Mouse (Mus musculus) lung, postnatal 25 days (tissue): ENCODE measurements around the gene Fbxo36.

ENCODE experiments used
- DNase-seq: peaks from one replicate; pipeline ENCODE4 v3.0.0; 2022; ENCODE audit warnings: low spot score

Gene Fbxo36

DNA sequence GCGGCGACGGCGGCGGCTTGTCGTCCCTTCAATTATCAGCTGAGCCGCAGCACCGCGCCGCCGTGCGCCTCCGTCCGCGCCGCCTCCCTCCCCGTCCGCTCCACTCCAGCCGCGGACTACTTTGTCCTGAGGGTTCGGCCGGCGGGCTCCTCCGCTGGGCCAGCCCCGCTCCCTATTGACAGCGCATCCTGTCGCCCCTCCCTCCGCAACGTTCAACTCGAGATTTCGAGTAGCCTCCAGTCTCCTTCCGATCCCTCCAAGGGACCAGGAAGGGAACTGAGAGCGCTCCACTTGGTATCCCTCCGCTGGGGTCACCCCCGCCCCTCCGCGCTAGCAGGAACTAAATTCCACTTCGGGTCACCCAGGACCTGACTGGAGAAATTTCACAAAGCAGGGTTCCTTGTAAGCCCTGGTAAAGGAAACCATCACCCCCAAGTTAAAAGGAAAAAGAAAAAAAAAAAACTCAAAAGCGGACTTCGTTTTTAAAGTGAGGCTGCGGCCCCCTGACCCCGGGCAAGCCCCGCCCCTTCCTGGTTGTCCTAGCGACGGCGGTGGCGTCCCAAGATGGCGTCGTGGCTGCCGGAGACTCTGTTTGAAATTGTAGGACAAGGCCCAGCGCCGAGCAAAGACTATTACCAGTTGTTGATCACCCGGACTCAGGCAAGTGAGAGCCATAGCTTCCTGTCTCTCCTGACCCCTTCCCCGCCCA is at the start of gene Fbxo36:
TSS of gene Fbxo36 (plus strand) at position 533 of the 709 bp plus-strand sequence.
- peak; percentile 94 for DNase-seq

DNA sequence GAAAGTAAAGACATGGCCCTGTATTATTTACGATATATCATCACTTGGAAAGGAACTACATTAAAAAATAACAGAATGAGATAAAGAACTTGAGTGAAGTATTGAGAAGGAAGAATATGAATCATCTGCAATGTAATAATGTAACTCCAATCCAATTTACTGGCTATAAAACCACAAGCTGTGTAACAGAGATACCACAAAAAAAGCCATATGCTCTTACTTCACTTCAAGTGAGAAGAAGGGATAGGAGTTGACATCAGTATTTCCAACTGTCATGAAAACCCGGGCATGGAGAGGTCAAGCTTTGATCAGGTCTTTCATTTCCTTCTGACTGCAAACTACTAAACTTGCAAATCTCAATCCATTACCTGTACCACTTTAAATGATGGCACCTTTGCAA is 48.2 kb upstream of the Fbxo36 start:
- DNase-seq = no peak

GRCm38 (mm10) chr1:84795335-84795734 is 44.3 kb upstream of the Fbxo36 start:
- DNase-seq = no peak

DNA sequence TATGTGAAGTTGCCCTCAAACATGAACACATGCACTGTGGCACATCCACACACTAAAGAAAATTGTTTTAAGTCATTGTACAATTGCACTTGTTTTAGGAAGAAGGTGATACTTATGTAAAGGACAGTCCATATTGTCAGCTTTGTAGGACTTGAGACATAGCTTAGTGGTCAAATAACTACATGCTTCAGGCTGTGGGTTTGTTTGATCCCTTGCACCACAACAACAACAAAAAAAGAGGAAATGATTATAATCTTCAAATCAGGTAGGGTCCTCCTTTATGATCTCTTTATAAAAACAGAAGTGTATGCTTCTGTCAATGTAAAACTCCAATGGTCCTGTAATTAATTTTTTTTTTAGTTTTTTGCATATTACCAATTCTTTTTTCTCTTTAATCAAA is 40.5 kb upstream of the Fbxo36 start:
- no peak for DNase-seq

DNA sequence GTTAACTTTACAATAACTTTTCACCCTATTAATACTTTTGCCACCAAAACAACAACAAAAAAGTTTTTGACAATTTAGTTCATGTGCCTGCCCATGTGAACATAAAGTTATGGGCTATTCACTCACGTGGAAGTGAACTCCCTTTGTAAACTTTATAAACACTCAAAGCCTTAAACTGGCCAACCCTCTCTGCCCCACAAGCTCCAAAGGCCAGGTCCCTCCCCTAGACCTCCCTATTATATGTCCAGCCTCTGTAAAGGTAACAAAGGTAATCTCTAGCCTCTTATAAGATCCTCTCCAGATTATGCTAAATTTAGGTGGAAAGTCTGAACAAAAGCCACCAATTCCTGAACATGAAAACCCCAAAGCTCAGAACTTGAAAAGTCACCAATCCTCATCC is 35.9 kb upstream of the Fbxo36 start:
- DNase-seq = no peak

GRCm38 (mm10) chr1:84817596-84817995 is 22.0 kb upstream of the Fbxo36 start:
- no peak for DNase-seq

DNA sequence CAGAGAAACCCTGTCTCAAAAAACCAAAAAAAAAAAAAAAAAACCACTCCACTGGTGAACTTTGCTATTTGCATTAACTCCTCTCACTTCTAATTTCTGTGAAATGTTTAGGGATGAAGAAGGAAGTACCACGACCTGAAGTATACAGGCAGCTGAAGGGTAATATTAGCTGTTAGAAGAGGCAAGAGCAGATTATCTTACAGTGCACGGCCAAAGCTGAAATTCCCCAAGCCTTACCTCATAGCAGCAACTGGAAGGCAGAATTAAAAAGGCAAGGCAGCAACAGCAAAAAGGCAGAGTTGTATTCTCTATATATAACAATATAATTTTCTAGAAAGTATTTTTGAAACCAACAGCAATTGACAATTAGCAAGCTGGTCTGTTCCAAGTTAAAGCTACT is 14.6 kb upstream of the Fbxo36 start:
- no peak for DNase-seq

- DNase-seq = no peak
Observed at GRCm38 (mm10) chr1:84837523-84838145, 2.0 kb upstream of the Fbxo36 start.

DNA sequence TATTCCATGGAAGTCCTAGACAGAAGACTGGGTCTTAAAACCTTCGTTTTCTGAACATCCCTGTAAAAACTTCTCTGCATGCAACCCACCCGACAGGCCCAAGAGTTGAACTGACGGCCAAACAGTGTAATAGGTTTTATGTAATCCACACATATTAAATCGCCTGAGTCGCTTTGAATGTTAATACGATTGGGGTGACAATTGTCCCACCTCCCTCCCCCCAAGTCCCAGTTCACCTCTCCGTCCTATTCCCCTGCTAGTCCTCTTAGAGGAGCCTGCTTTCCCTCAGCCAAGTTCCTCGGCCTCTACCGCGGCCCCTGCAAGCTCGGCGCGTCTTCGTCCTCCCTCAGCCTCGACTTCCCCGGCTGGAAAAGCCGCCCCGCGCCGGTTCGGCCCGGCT is 1.5 kb upstream of the Fbxo36 start:
- DNase-seq = no peak

DNA sequence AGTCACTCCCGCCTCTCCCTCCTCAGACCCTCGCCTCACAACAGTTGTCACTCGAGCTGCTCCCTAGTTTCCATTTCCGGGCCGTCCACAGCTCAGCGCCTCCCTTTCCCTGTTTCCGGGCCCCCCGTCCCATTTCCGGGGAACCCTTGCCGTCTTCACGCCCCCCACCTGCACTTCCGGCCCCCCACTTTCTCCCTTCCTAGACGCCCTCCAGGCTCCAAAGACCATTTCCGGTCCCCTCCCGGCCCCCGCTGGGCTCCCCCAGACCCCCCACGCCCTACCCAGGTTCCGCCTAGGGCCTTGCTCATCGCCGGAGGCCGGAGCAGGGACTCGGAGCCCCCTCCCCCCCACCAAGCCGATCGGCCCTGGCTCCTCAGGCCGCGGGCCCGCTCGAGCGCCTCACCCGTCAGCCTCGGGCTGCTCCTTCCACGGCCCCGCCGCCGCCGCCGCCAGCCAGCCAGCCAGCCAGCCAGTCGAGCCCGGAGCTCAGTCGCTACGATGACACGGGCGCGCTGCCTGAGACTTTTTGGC is 955 bp upstream of the Fbxo36 start:
- peak; percentile 62 for DNase-seq

- DNase-seq = no peak
Observed at GRCm38 (mm10) chr1:84840018-84840664, 500 bp downstream of the Fbxo36 start, which contains the start of gene Trip12. Gene Trip12 (minus strand): TSS chr1:84840516.

DNA sequence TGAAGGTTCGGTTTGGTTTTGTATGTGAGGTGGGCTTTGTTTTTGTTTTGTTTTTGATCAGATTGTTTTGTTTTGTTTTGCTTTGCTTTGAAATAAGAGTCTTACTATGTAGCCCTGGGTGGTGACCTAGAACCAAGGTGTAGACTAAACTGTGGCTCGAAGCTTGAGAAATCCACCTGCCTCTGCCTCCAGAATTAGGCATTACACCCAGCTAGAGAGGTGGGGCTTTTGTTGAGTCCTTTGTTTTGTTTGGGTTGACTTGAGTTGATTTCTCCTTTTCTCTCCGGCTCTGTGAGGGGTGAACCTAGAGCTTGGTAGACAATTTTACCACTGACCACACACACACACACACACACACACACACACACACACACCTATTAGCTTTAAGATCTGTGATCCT is 1.4 kb downstream of the Fbxo36 start:
- DNase-seq = no peak

DNA sequence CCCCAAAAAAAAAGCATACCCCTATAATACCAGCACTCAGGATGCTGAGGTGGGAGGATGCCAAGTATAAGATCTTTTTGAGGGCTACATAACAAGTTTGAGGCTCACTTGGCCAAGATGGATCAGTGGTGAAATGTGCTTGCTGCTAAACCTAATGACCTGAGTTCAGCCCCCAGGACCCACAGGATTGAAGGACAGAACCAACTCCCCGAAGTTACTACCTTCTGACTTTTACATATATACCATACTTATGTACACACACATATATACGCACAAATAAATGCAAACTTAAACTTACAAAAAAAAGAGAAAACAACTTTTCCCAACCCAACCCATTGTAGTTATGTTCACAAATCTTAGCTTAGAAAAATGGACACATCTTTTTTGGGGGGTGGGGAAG is 3.7 kb downstream of the Fbxo36 start:
- DNase-seq = no peak

DNA sequence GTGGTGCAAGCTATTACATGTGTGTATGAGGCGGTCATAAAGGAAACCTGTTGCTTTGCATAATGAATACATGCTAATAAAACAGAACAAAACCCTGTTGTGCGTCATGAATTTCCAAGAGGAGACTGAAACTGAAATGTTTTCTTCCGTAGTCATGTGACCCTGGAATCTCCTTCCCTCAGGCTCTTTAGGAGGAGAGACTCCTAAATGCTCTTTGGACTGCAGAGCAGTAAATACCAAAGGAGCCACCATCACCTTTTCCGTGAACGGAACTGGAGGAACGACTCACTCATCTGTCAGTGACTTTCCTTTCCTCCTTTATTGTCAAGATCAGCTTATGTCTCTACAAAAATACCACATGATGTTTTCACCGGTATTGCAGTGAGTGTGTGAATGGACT is 8.1 kb downstream of the Fbxo36 start:
- no peak for DNase-seq

DNA sequence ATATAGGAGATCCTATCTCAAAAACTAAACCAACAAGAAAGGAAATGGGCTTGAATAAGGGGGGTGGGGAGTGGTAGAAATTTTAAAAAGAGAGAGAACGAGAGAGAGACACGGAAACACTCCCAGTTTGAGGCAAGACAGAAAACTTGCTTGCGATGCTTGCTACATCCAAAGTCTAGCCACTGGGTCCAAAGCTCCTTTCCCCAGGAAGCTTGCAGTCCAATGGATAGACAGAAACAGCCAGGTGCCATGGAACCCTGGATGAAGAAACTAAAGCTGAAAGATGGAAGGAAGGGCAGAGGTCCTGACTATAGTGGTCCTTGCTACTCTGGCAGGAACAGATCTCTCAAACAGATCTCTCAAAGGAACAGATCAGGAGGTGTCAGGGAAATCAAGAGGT is 8.7 kb downstream of the Fbxo36 start:
- no peak for DNase-seq

- no peak for DNase-seq
Observed at GRCm38 (mm10) chr1:84848801-84849455, 9.3 kb downstream of the Fbxo36 start.

GRCm38 (mm10) chr1:84849804-84850203 is 10.2 kb downstream of the Fbxo36 start:
- no peak for DNase-seq

- no peak for DNase-seq
Observed at GRCm38 (mm10) chr1:84850471-84850870, 10.8 kb downstream of the Fbxo36 start.

DNA sequence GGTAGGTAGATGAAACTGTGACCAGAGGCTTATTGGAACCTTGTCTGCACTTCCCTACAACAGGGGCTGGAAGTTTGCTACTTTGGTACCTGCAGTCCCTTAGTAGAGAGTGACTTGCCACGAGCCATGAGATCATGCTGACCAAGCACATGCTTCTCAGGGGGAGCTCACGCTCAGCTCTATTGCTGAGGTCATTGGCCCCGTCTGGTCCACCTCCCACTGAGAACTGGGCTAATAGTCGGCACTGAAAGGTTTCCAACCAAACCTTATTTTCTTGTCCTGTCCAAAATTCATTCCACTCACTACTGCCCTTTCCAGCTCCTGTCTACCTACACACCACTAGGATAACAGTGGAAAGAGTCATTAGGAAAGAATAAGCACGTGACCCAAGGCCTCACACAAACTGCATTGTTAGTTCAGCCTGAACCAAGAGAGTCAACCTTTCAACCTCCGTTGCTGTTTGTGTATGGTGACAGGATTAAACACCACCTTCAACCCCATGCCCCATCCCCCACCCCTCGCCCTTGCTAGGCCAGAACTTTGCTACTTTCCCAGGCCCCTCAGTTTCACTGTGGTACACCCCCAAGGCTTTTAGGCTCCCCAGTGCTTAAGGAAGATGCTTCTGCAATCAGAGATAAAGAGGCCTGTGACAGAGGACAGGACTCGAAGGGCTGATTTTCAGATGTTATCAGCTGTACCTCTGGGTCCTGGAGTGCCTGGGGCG is 12.0 kb downstream of the Fbxo36 start:
- DNase-seq = no peak

GRCm38 (mm10) chr1:84853721-84854120 is 14.1 kb downstream of the Fbxo36 start:
- no peak for DNase-seq

DNA sequence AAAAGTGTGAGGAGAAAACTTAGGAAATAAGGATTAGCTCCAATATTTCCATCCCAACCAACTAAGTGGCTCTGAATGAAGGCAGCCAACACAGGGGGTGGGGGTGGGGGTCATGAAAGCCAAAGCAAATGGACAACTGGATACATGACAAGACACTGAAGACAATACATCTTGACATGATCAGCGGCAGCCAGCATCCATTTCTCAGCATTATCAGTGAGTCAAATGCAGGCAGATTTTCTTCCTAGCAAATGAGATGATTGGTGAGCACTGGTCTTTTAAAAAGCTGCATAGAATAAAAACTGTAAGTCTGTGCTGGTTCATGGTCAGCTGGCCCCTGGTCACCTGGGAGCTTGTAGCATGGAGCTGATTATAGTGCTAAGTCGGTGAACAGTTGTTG is 15.3 kb downstream of the Fbxo36 start:
- DNase-seq = no peak

GRCm38 (mm10) chr1:84855756-84856155 is 16.1 kb downstream of the Fbxo36 start:
- DNase-seq = no peak
